Mouse (Mus musculus): ENCODE results near the gene Med31. TPM values are rescaled to one million over a fixed set of nuclear protein-coding genes. Genes with fewer than 3 reads are reported as not detected.

The Med31 gene
- total and polyA plus RNA-seq, 3 experiments, result 21.7 to 33.4 (median 25.5) TPM

DNA sequence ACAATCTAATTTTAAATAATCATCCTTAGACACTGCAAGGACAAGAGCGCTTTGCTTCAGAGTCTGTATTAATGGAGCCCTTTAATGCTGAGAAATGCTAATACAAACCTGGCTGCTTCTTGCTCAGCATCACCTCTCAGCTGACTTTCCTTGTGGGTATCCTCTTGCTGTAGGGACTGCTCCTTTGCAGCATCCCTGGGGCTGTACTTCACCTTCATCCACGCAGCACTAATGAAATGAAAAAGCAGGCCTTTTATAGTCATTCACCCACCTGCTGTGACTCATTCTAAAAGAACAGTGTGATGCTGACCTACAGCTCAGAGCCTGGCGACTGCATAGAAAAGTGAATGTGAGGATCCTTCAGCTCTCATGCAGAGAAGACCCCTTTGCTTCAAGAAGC is 38.8 kb downstream of the Med31 start:
- no peaks in the 10 kb centered on the region for H3K27me3 ChIP-seq (replicated peaks)
- TF ChIP-seq RAD21 (IDR thresholded peaks at IDR 0.05; ENCODE audit: low read depth, low read length), result no peak
- no peak for TF ChIP-seq MAX (IDR thresholded peaks at IDR 0.05; ENCODE audit: low read length)
- TF ChIP-seq JUN (IDR thresholded peaks at IDR 0.05; ENCODE audit: insufficient read depth, low read depth, low read length), result no peak
- TF ChIP-seq TBP (conservative IDR thresholded peaks at IDR 0.05; ENCODE audit: low read depth, low read length), result no peak
- no peak for TF ChIP-seq GABPA (IDR thresholded peaks at IDR 0.05; ENCODE audit: insufficient replicate concordance, low read depth, low read length)
- TF ChIP-seq CTCF (conservative IDR thresholded peaks at IDR 0.05 in 1 of 2, IDR thresholded peaks at IDR 0.05 in 1 of 2; ENCODE audit: low read depth in 2 of 2, low read length in 2 of 2), result no peak
- TF ChIP-seq POLR2AphosphoS2 (IDR thresholded peaks at IDR 0.05; ENCODE audit: low read depth, low read length), result no peak
- no peak for TF ChIP-seq NELFE (IDR thresholded peaks at IDR 0.05; ENCODE audit: low read depth, low read length)
- no peak for DNase-seq (ENCODE audit: extremely low read depth)
- in situ Hi-C loops (cut with MboI; ENCODE audit: low pct_ligation_motif_present, low pct_unique_long_range_greater_than_20kb, low sequenced_read_pairs), result no loop called here
- H3K9me3 ChIP-seq (replicated peaks; ENCODE audit: low read length), result no peaks in the 10 kb centered on the region
- dilution Hi-C loops (cut with MboI; ENCODE audit: extremely low pct_ligation_motif_present, extremely low pct_unique_long_range_greater_than_20kb, low sequenced_read_pairs), result no loop called here
- no peak overlapping the region for H3K27ac ChIP-seq (ENCODE audit: insufficient read depth, low read depth)
- no peak overlapping the region for H3K9ac ChIP-seq (ENCODE audit: insufficient read depth, low read depth)
- no peaks in the 10 kb centered on the region for H3K79me2 ChIP-seq (replicated peaks; ENCODE audit: control insufficient read depth, extremely low read depth, insufficient read depth, poor library complexity, severe bottlenecking)
- H3K4me3 ChIP-seq (replicated peaks in 1 of 3; ENCODE audit: low read depth in 2 of 3, low read length in 2 of 3, poor library complexity in 1 of 3), result no peak overlapping the region
- no peak overlapping the region for H3K4me2 ChIP-seq (ENCODE audit: insufficient read depth, low read depth, poor library complexity, severe bottlenecking)
- H3K36me3 ChIP-seq (replicated peaks in 1 of 2; ENCODE audit: control insufficient read depth in 1 of 2, insufficient read depth in 1 of 2, low read length in 1 of 2), result peaks cover 43 to 83% of the 10 kb centered on the region in 2 experiments
- peaks cover 0 to 7% of the 10 kb centered on the region in 2 experiments; a peak in 1 of 4 replicates for H3K4me1 ChIP-seq (ENCODE audit: control insufficient read depth in 1 of 2, insufficient read depth in 2 of 2)

DNA sequence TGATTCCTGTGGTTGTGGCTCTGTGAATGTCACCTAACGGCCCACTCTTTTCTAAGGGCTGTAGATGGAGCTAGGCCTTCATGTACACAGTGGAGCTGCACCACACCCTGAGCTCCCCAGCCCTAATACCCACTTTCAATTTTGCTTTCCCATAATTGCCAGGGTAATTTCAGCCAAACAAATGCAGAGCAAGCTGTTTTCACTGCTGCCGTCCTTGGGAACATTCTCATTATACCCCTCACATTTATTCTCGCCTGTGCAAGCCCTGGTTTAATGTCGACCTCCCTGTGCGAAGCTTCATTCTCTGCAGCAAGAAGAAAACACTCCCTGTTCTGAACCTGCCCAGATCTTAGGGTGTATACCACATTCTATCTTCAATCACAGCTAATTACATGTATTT is 39.4 kb downstream of the Med31 start:
- dilution Hi-C loops (cut with MboI; ENCODE audit: extremely low pct_ligation_motif_present, extremely low pct_unique_long_range_greater_than_20kb, low sequenced_read_pairs), result no loop called here
- peaks cover 40 to 79% of the 10 kb centered on the region in 2 experiments for H3K36me3 ChIP-seq (replicated peaks in 1 of 2; ENCODE audit: control insufficient read depth in 1 of 2, insufficient read depth in 1 of 2, low read length in 1 of 2)
- no peak overlapping the region for H3K9ac ChIP-seq (ENCODE audit: insufficient read depth, low read depth)
- no peaks in the 10 kb centered on the region for H3K9me3 ChIP-seq (replicated peaks; ENCODE audit: low read length)
- H3K27ac ChIP-seq (ENCODE audit: insufficient read depth, low read depth), result no peak overlapping the region
- TF ChIP-seq ETS1 (conservative IDR thresholded peaks at IDR 0.05; ENCODE audit: low read depth, low read length), result no peak
- no peak for TF ChIP-seq CHD1 (IDR thresholded peaks at IDR 0.05; ENCODE audit: low read depth, low read length)
- no peak for TF ChIP-seq JUND (conservative IDR thresholded peaks at IDR 0.05; ENCODE audit: low read depth, low read length)
- TF ChIP-seq HCFC1 (IDR thresholded peaks at IDR 0.05; ENCODE audit: low read depth, low read length), result no peak
- no peak for TF ChIP-seq CTCF (conservative IDR thresholded peaks at IDR 0.05 in 1 of 2, IDR thresholded peaks at IDR 0.05 in 1 of 2; ENCODE audit: low read depth in 2 of 2, low read length in 2 of 2)
- no peak for TF ChIP-seq SIN3A (IDR thresholded peaks at IDR 0.05; ENCODE audit: low read length)
- TF ChIP-seq SMC3 (IDR thresholded peaks at IDR 0.05; ENCODE audit: low read depth, low read length), result no peak
- no peak for TF ChIP-seq EP300 (IDR thresholded peaks at IDR 0.05; ENCODE audit: low read length)
- TF ChIP-seq MAFK (IDR thresholded peaks at IDR 0.05; ENCODE audit: insufficient replicate concordance, low read length), result no peak
- TF ChIP-seq KAT2A (IDR thresholded peaks at IDR 0.05; ENCODE audit: insufficient replicate concordance, low read length), result no peak
- no peak for TF ChIP-seq RCOR1 (conservative IDR thresholded peaks at IDR 0.05; ENCODE audit: low read depth, low read length)
- no peak for TF ChIP-seq MEF2A (IDR thresholded peaks at IDR 0.05; ENCODE audit: borderline replicate concordance, low read depth, low read length)
- no peak for TF ChIP-seq USF2 (conservative IDR thresholded peaks at IDR 0.05; ENCODE audit: low read depth, low read length)
- TF ChIP-seq CHD2 (IDR thresholded peaks at IDR 0.05; ENCODE audit: low read length), result no peak
- TF ChIP-seq E2F4 (IDR thresholded peaks at IDR 0.05; ENCODE audit: insufficient replicate concordance, low read depth, low read length), result no peak
- TF ChIP-seq NELFE (IDR thresholded peaks at IDR 0.05; ENCODE audit: low read depth, low read length), result no peak
- no peak for TF ChIP-seq BHLHE40 (IDR thresholded peaks at IDR 0.05; ENCODE audit: low read depth, low read length)
- H3K27me3 ChIP-seq (replicated peaks), result no peaks in the 10 kb centered on the region
- no peak for DNase-seq (ENCODE audit: extremely low read depth)
- in situ Hi-C loops (cut with MboI; ENCODE audit: low pct_ligation_motif_present, low pct_unique_long_range_greater_than_20kb, low sequenced_read_pairs), result no loop called here
- no peak overlapping the region for H3K4me2 ChIP-seq (ENCODE audit: insufficient read depth, low read depth, poor library complexity, severe bottlenecking)
- no peak overlapping the region for H3K4me3 ChIP-seq (replicated peaks in 1 of 3; ENCODE audit: low read depth in 2 of 3, low read length in 2 of 3, poor library complexity in 1 of 3)
- H3K4me1 ChIP-seq (ENCODE audit: control insufficient read depth in 1 of 2, insufficient read depth in 2 of 2), result peaks cover 0 to 7% of the 10 kb centered on the region in 2 experiments; a peak in 1 of 4 replicates
- no peaks in the 10 kb centered on the region for H3K79me2 ChIP-seq (replicated peaks; ENCODE audit: control insufficient read depth, extremely low read depth, insufficient read depth, poor library complexity, severe bottlenecking)
